Mouse (Mus musculus) megakaryocyte, embryonic 14.5 days (primary cell): ENCODE data around the gene Daxx. TPM values are rescaled to one million over a fixed set of nuclear protein-coding genes. Genes with fewer than 3 reads are reported as not detected.

Source experiments
- H3K27me3 ChIP-seq: replicated peaks from 2 replicates; pipeline ENCODE3; 2012; ENCODE audit warnings: inconsistent platforms
- H3K36me3 ChIP-seq: replicated peaks from 2 replicates; pipeline ENCODE3; 2012; ENCODE audit warnings: low read length, inconsistent platforms, mixed read lengths
- H3K4me1 ChIP-seq: 2 replicates; pipeline ENCODE4 v1.6.1; 2012; ENCODE audit warnings: inconsistent platforms
- H3K4me3 ChIP-seq: replicated peaks from 2 replicates; pipeline ENCODE3; 2012; ENCODE audit warnings: moderate library complexity, mild to moderate bottlenecking, inconsistent platforms
- H3K9me3 ChIP-seq: 2 replicates; pipeline ENCODE4 v1.6.1; 2012; ENCODE audit warnings: inconsistent platforms
- FLI1 ChIP-seq: IDR thresholded peaks from 2 replicates; pipeline ENCODE4 v1.6.1; 2012; ENCODE audit warnings: low read length, inconsistent platforms, mixed read lengths
- GATA1 ChIP-seq: IDR thresholded peaks from 3 replicates; pipeline ENCODE4 v1.6.1; 2012; ENCODE audit warnings: mixed read lengths, low read length, inconsistent platforms, borderline replicate concordance
- polyA plus RNA-seq: library from polyadenylated mRNA; stranded (reverse); fragments of >175 nt; gene quantifications from 2 replicates; pipeline ENCODE4 v1.2.3, GENCODE M21; 2012; ENCODE audit warnings: low replicate concordance; ENCODE audit not compliant: insufficient read depth

Gene Daxx
- polyA plus RNA-seq, 1 experiment = 20.0 TPM

GRCm38 (mm10) chr17:33920282-33921097 lies 11.3 kb downstream of the Daxx start:
- Histone ChIP-seq H3K27me3 (no peaks in the 10 kb centered on the region), H3K4me3 (peak overlapping the region; percentile 93), H3K4me1 (peaks cover 65% of the 10 kb centered on the region), H3K9me3 (0 out of 2 replicates have a peak, but pooled peaks cover 5% of the 10 kb centered on the region), H3K36me3 (peaks cover 65% of the 10 kb centered on the region)
- TF ChIP-seq FLI1 (no peak), GATA1 (no peak)

GRCm38 (mm10) chr17:33921361-33921760 lies 12.1 kb downstream of the Daxx start:
- Histone ChIP-seq H3K4me3 (peak overlapping the region; percentile 93), H3K4me1 (peaks cover 70% of the 10 kb centered on the region), H3K36me3 (peaks cover 73% of the 10 kb centered on the region), H3K27me3 (no peaks in the 10 kb centered on the region), H3K9me3 (0 out of 2 replicates have a peak, but pooled peaks cover 5% of the 10 kb centered on the region)
- TF ChIP-seq FLI1 (no peak), GATA1 (no peak)

GRCm38 (mm10) chr17:33924577-33925283 lies 15.5 kb downstream of the Daxx start:
- no peak overlapping the region for H3K4me3 ChIP-seq
- peaks cover 60% of the 10 kb centered on the region for H3K4me1 ChIP-seq

GRCm38 (mm10) chr17:33925406-33926116 lies 16.3 kb downstream of the Daxx start:
- no peaks in the 10 kb centered on the region for H3K27me3 ChIP-seq
- no peak overlapping the region for H3K4me3 ChIP-seq
- H3K4me1 ChIP-seq = peaks cover 63% of the 10 kb centered on the region
- no peak for TF ChIP-seq FLI1
- no peak for TF ChIP-seq GATA1
- H3K36me3 ChIP-seq = peaks cover 76% of the 10 kb centered on the region
- H3K9me3 ChIP-seq = no peaks in the 10 kb centered on the region

More at GRCm38 (mm10) chr17:33924577-33925283, 15.5 kb downstream of the Daxx start:
- Histone ChIP-seq H3K9me3 (no peaks in the 10 kb centered on the region), H3K36me3 (peaks cover 76% of the 10 kb centered on the region), H3K27me3 (no peaks in the 10 kb centered on the region)
- TF ChIP-seq GATA1 (no peak), FLI1 (no peak)

DNA sequence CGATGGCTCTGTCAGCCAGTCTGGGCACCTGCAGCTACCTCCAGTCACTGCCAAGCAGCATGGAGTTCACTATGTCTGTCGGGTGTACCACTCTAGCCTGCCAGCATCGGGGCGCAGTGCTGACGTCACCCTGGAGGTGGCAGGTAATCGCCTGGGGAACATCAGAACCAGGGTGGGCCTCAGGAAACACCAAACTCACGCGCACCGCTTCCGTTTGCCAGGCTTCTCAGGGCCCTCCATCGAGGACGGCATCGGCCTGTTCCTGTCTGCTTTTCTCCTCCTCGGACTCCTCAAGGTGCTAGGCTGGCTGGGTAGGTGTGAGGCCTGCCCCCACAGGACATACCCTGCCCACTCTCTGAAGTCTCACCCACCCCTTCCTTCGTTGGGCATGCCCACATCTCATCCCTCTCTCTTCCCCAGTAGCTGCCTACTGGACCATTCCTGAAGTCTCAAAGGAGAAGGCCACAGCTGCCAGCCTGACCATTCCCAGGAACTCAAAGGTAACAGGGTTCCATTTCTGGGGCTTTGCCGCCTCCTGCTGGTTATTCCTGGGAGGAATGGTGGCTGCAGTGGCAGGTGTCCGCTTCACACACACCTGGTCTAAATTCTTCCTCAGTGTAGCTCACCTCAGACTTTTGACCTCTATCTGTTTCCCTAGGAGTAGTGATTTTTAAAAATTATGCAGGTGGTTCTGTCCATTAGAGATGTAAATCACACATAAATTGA lies 17.2 kb downstream of the Daxx start:
- H3K27me3 ChIP-seq = no peaks in the 10 kb centered on the region
- no peak overlapping the region for H3K4me3 ChIP-seq
- TF ChIP-seq GATA1 (no peak), FLI1 (no peak)
- peaks cover 72% of the 10 kb centered on the region for H3K36me3 ChIP-seq
- H3K9me3 ChIP-seq = no peaks in the 10 kb centered on the region
- peaks cover 64% of the 10 kb centered on the region for H3K4me1 ChIP-seq

DNA sequence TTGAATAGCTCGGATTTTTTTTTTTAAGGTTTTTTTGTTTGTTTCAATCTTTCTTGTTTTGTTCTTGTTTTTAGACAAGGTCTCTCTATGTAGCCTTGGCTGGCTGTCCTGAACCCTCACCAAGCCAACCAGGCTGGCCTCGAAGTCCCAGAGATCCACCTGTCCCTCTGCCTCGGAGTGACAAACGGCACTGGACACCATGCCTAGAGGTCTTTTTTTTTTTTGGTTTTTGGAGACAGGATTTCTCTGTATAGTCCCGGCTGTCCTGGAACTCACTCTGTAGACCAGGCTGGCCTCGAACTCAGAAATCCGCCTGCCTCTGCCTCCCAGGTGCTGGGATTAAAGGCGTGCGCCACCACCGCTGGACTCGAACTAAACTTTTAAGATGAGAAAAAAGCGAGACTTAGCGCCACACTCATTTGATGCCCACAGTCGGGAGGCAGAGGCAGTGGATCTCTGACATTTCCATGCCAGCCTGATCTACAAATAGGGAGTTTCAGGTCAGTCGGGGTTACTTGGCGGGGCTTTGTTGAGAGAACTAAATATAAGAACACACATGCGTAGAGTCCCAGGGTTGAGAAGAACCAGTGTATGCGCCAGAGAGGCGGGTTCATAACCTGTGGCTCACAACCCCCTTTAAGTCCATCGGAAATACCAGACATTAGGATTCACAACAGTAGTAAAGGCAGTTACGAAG lies 19.2 kb downstream of the Daxx start:
- H3K36me3 ChIP-seq = peaks cover 76% of the 10 kb centered on the region
- no peaks in the 10 kb centered on the region for H3K9me3 ChIP-seq
- TF ChIP-seq FLI1 (no peak), GATA1 (no peak)
- H3K4me1 ChIP-seq = peaks cover 60% of the 10 kb centered on the region
- H3K27me3 ChIP-seq = no peaks in the 10 kb centered on the region
- H3K4me3 ChIP-seq = peak overlapping the region; percentile 100

DNA sequence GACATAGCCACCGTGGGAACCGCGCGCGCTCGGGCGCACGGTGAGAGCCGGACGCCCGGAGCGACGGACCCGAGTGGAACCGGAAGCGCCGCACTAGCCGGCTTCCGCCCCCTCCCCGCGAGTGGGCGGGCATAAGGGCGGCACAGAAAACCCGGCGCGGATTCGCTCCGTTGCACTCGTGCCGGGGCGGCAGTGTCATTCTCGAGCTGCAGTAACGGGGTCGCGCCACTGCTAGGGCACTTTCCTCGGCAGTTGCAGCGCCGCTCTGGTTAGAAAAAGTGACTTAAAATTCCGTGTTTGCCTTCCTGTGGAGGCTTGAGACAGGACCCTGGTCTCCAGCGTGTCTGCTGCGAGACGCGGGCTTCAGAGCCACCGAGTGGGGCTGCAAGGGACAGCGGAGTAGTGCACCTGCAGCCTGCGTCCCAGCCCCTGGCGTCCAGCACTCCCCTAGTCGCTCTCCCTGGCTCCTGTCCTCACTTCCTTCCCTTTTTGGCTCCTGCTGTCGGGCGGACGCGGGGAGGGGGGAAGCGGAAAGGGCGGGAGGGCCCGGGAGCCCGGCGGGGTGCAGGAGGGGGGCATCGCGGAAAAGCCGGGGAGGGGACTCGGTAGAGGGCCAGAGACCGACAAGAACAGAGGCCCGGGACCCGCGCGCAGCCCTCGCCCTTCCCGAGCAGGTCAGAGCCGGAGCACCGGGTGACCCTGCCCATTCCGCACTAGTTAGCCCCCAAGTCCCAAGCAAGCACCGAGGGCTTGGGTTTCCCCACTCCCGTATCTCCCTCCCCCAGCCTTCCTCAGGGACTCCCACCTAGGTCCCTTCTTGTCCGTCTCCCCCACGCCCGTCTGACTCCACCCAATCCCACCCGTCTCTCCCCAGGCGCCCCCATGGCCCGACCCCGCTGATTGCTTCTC lies 20.4 kb downstream of the Daxx start, which contains the start of gene Rgl2:
Gene Rgl2 (plus strand): TSS at position 173 of the 909 bp plus-strand sequence.
- H3K36me3 ChIP-seq = peaks cover 75% of the 10 kb centered on the region
- no peaks in the 10 kb centered on the region for H3K9me3 ChIP-seq
- no peaks in the 10 kb centered on the region for H3K27me3 ChIP-seq
- peak within 1 kb of the TSS; percentile 100 for H3K4me3 ChIP-seq
- peaks cover 57% of the 10 kb centered on the region for H3K4me1 ChIP-seq
- TF ChIP-seq FLI1 (no peak; the same call in 1 of the 2 replicates), GATA1 (no peak)
